Mouse (Mus musculus): ENCODE data around the gene Prkar1b. TPM values are rescaled to one million over a fixed set of nuclear protein-coding genes. Genes with fewer than 3 reads are reported as not detected.
A peak's percentile ranks its signal among the peaks of the same experiment; 100 is the strongest.

The Prkar1b gene
- polyA plus RNA-seq, 1 experiment from 2014 or later, result 9.4 TPM

DNA sequence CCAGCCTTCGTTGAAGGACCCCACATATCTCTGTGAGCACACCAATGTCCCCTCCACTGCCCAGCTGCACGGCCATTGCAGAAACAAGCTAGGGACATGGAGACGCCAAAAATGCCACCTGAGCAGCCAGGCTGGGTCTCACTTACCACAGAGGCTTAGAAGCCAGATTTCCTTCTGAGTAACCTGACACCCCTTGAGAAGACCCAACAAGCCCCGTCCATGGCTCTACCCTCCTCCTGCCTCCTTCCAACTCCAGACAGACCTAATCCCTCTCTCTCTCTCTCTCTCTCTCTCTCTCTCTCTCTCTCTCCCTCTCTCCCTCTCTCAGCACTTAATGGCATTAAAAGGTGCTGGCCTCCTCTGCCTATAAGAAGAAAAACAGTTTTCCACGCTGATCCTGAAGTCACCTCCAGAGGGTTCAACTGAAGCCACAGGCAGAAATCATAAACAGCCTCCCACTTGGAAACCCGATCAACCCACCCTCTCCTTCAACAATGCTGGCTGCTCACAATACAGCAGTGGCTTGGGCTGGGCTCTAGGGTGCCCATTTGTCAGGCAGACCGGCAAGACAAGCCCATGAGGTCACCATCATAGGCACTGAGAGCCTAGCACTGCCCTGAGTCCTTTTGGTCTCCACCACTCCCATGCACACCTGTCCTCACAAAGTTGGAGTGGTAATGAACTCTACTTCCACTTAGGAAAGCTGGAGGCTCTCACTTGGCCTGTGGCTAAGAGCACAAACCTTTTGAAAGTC, 82.8 kb downstream of the Prkar1b start:
- H3K27ac ChIP-seq (replicated peaks), result no peak overlapping the region
- no peak overlapping the region for H3K4me3 ChIP-seq
- DNase-seq (ENCODE audit: low spot score), result no peak
- H3K9me3 ChIP-seq (replicated peaks), result no peaks in the 10 kb centered on the region
- H3K27me3 ChIP-seq (ENCODE audit: low read depth, poor library complexity, severe bottlenecking), result no peaks in the 10 kb centered on the region
- no peaks in the 10 kb centered on the region for H3K36me3 ChIP-seq
- WGBS, result 62% methylated on average over 7 of the region's 7 CpGs
- peaks cover 3% of the 10 kb centered on the region; the same call in 1 of the 2 replicates for H3K4me1 ChIP-seq

DNA sequence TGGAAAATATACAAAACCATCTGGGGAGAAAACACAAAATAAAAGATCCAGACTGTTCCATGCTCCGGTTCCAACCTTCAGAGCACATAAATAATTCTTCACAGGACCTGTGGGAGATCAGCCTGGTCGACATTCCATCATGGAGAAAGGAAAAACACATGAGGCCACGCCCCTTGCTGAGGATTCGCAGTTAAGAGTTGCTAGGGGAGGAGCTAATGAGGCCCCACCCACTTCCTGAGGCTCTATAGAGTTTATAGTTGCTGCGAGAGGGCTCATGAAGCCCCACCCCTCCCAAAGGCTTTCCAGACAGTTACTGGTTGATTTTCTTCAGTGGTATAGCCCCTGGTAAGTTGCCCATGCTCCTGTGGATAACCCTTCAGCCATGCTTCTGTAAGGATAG, 85.2 kb downstream of the Prkar1b start:
- Histone ChIP-seq H3K4me1 (peaks cover 3% of the 10 kb centered on the region; the same call in 1 of the 2 replicates), H3K36me3 (no peaks in the 10 kb centered on the region), H3K27me3 (ENCODE audit: low read depth, poor library complexity, severe bottlenecking) (no peaks in the 10 kb centered on the region), H3K27ac (replicated peaks) (no peak overlapping the region), H3K9me3 (replicated peaks) (no peaks in the 10 kb centered on the region), H3K4me3 (no peak overlapping the region)
- no peak for DNase-seq (ENCODE audit: low spot score)
- WGBS, result 68% methylated on average over 5 of the region's 5 CpGs

DNA sequence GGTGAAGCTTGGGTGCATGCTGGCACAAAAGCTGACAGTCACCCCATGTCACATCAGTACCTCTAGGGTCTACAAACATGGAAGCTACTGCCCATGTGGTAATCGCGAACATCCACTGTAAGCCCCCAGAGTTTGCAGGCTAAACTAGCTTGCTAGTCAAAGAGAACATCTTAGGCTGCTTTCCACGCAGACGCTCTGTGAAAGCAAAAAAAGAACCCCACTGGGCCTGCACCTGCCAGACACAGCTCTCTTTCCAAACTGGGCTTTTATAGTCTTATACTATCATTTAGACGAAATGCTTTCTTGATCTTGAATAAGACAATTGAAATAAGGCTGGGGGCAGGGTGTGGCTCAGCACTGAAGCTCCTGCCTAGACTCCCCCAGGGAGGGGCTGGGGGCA, 88.1 kb downstream of the Prkar1b start:
- no peak overlapping the region for H3K4me3 ChIP-seq
- H3K36me3 ChIP-seq, result no peaks in the 10 kb centered on the region
- DNase-seq (ENCODE audit: low spot score), result no peak
- no peak overlapping the region for H3K27ac ChIP-seq (replicated peaks)
- H3K9me3 ChIP-seq (replicated peaks), result no peaks in the 10 kb centered on the region
- WGBS, result 84% methylated on average over 5 of the region's 5 CpGs
- peaks cover 1% of the 10 kb centered on the region for H3K4me1 ChIP-seq
- 0 out of 2 replicates have a peak, but pooled peaks cover 6% of the 10 kb centered on the region for H3K27me3 ChIP-seq (ENCODE audit: low read depth, poor library complexity, severe bottlenecking)

DNA sequence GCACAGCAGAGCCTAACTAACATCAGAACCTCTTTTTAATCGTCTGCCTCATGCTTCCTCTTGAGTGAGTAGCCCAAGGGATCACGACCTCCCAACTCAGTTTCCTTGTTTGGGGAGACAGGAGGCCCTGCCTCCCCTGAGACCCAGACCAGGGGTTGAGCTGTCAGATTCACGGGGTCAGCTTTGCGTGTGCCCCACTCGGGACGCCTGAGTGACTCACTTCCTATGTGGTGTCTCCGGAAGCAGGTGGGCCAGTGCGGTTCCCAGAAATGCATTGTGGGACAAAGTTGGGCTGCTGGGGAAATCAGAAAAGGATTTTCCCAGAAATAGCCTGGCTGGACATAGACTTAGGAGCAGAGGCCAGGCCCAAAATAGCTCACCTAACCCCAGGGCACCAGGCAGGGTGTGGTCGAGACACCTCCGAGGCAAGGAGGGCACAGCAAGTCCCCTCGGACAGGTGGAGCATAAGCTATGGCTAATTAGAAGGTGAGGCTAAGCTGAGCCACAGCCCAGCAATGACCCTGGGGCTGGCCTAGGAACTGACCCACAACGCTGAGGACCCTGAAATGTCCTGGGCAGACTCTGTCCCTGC, 89.2 kb downstream of the Prkar1b start:
- H3K36me3 ChIP-seq, result no peaks in the 10 kb centered on the region
- H3K9me3 ChIP-seq (replicated peaks), result no peaks in the 10 kb centered on the region
- H3K4me1 ChIP-seq, result peaks cover 7% of the 10 kb centered on the region
- H3K27me3 ChIP-seq (ENCODE audit: low read depth, poor library complexity, severe bottlenecking), result 0 out of 2 replicates have a peak, but pooled peaks cover 6% of the 10 kb centered on the region
- no peak overlapping the region for H3K27ac ChIP-seq (replicated peaks)
- H3K4me3 ChIP-seq, result no peak overlapping the region
- DNase-seq (ENCODE audit: low spot score), result no peak
- WGBS, result 81% methylated on average over 12 of the region's 12 CpGs

DNA sequence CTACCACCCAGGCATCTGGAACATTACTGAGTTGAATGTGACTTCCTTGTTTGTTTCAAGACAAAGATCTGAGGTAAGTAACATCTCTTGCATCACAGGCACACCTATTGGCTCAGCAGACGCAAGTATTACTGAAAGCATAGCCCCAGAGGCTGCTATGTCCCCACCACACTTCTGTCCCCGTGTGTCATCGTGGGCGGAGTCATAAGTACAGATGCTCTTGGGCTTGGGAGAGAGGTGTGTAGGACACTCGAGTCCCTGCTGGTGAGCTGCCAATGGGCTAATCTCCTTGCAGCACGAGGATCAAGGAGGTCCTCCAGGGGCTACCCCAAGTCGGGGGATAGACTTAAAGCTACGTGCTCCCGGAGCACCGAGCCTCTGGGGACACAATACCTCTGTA, 96.6 kb downstream of the Prkar1b start:
- DNase-seq (ENCODE audit: low spot score), result no peak
- WGBS, result 87% methylated on average over 10 of the region's 10 CpGs
- no peaks in the 10 kb centered on the region for H3K36me3 ChIP-seq
- peaks cover 7% of the 10 kb centered on the region for H3K4me1 ChIP-seq
- H3K27ac ChIP-seq (replicated peaks), result no peak overlapping the region
- H3K4me3 ChIP-seq, result no peak overlapping the region
- 0 out of 2 replicates have a peak, but pooled peaks cover 6% of the 10 kb centered on the region for H3K27me3 ChIP-seq (ENCODE audit: low read depth, poor library complexity, severe bottlenecking)
- H3K9me3 ChIP-seq (replicated peaks), result no peaks in the 10 kb centered on the region

DNA sequence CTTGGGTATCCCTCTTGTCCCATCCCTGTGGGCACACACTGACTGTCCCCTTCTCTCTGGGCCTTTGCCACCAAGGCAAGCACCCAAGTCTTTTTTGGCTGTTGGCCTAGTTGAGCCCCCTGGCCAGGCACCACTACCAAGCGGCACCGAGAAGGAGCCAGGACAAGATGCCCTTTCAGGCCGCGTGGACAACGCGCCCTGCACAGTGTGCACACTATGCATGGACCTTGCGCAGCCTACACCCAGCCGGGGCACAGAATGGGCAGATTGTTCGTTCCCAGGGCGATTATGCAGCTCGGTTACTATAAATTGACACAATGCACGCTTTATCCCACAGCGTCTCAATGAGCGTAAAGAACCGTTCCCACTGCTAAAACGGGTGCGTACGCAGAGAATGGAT, 98.5 kb downstream of the Prkar1b start:
- Histone ChIP-seq H3K4me3 (no peak overlapping the region), H3K27me3 (ENCODE audit: low read depth, poor library complexity, severe bottlenecking) (no peaks in the 10 kb centered on the region), H3K36me3 (no peaks in the 10 kb centered on the region), H3K27ac (replicated peaks) (no peak overlapping the region), H3K9me3 (replicated peaks) (no peaks in the 10 kb centered on the region), H3K4me1 (peaks cover 9% of the 10 kb centered on the region; the same call in 1 of the 2 replicates)
- no peak for DNase-seq (ENCODE audit: low spot score)
- WGBS, result 93% methylated on average over 18 of the region's 18 CpGs

DNA sequence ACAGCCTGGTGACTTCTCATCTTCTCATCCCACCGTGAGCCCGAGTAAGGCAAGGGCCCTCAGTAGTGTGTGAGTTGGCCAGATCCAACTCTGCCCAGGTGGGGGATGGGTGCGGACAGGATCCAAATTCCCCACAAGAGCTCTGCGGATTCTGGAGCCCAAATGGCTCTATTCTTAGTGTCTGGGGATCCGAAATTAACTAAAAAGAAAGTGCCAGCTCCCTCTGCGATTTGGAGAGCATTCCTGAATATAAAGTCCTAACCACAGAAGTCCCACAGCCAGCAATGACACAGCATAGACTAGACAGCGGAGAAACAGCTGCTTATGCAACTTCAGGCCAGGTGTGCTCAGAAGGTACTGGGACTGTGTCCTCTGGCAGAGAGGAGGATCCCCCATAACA, 100.4 kb downstream of the Prkar1b start:
- Histone ChIP-seq H3K4me3 (no peak overlapping the region), H3K27me3 (ENCODE audit: low read depth, poor library complexity, severe bottlenecking) (no peaks in the 10 kb centered on the region), H3K4me1 (0 out of 2 replicates have a peak, but pooled peaks cover 7% of the 10 kb centered on the region), H3K27ac (replicated peaks) (no peak overlapping the region), H3K9me3 (replicated peaks) (no peaks in the 10 kb centered on the region), H3K36me3 (no peaks in the 10 kb centered on the region)
- WGBS, result 85% methylated on average over 7 of the region's 7 CpGs
- DNase-seq (ENCODE audit: low spot score), result no peak

DNA sequence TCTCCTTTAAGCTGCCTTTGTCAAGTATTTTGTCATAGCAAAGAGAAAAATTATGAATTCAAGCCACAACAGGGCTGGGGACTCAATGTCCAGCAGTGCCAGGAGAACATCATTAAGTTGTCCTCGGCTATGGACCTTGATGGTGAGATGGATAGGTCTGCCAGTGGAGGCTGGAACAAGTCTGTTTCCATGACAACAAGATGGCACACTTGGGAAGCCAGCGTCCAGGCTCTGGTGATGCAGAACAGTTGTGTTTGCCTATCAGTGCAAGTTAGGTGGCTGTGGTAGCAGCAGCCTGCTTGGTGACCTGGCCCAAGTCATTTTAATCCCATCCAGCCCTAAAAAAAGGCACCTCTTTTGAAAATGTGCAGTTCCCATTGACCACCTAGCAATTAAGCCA, 102.6 kb downstream of the Prkar1b start:
- DNase-seq (ENCODE audit: low spot score), result no peak
- H3K36me3 ChIP-seq, result no peaks in the 10 kb centered on the region
- H3K4me3 ChIP-seq, result no peak overlapping the region
- H3K4me1 ChIP-seq, result 0 out of 2 replicates have a peak, but pooled peaks cover 7% of the 10 kb centered on the region
- 69% methylated on average over 2 of the region's 2 CpGs for WGBS
- no peaks in the 10 kb centered on the region for H3K27me3 ChIP-seq (ENCODE audit: low read depth, poor library complexity, severe bottlenecking)
- H3K9me3 ChIP-seq (replicated peaks), result no peaks in the 10 kb centered on the region
- H3K27ac ChIP-seq (replicated peaks), result no peak overlapping the region

DNA sequence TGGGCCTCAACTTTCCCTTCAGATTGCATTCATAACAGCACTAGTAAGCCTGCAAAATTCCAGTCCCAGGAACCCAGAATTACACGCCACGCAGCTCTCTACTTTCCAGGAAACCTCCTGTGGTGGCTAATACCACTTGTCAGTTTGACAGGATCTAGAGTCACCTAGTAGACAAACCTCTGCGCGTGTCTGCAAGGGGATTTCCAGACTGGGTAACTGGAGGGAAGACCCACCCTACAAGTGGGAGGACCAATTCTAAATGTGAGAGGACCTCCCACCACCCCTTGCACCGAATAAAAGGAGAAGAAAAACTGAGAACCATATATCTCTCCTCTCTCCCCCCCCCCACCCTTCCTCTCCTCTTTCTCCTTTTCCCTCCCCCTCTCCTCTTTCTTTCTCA, 103.2 kb downstream of the Prkar1b start:
- no peaks in the 10 kb centered on the region for H3K36me3 ChIP-seq
- no peaks in the 10 kb centered on the region for H3K9me3 ChIP-seq (replicated peaks)
- WGBS, result 80% methylated on average over 5 of the region's 5 CpGs

DNA sequence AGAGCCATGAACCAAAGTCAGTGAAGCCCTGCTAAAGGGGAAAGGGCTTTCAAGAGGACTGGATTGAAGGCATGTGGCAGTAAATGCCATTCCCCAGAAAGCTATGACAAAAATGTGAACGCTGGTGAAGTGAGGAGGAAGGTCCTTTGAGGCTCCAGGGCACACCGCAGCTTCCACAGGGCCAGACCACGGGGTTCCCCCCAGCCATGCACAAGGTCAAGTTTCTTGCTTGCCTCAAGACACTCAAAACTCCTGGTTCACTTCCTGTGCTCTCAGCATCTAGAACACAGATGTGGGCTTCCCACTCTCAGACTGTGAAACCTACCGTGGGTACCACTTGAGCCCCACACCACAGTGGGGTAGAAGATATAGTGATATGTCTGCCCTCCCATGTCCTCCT, 106.3 kb downstream of the Prkar1b start:
- 82% methylated on average over 4 of the region's 4 CpGs for WGBS
- no peak overlapping the region for H3K4me3 ChIP-seq
- H3K4me1 ChIP-seq, result 0 out of 2 replicates have a peak, but pooled peaks cover 7% of the 10 kb centered on the region
- no peaks in the 10 kb centered on the region for H3K27me3 ChIP-seq (ENCODE audit: low read depth, poor library complexity, severe bottlenecking)
- H3K27ac ChIP-seq (replicated peaks), result no peak overlapping the region
- H3K9me3 ChIP-seq (replicated peaks), result no peaks in the 10 kb centered on the region
- no peaks in the 10 kb centered on the region for H3K36me3 ChIP-seq
- DNase-seq (ENCODE audit: low spot score), result no peak

More for the DNA sequence above, 103.2 kb downstream of the Prkar1b start:
- Histone ChIP-seq H3K4me1 (0 out of 2 replicates have a peak, but pooled peaks cover 7% of the 10 kb centered on the region), H3K27ac (replicated peaks) (no peak overlapping the region), H3K4me3 (no peak overlapping the region), H3K27me3 (ENCODE audit: low read depth, poor library complexity, severe bottlenecking) (no peaks in the 10 kb centered on the region)
- DNase-seq (ENCODE audit: low spot score), result no peak

DNA sequence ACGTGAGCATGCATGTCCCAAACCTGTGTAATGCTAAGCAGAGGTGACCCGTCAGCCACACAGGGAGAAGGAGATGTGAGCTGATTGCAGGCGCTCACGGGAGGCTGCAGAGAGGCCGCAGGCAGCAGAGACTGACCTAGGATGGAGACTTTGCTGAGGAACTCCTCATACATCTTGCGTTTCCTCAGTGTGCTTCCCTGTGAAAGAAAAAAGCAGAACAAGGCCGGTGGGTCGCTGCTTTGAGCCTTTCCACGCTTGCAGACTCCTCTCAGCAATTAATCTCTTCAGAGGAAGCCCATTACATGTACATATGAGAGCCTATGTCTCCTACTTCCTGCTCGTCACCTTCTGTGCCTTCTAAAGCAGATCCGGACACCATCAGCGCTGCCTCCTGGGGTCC, 107.5 kb downstream of the Prkar1b start:
- whole genome bisulfite sequencing, result 82% methylated on average over 12 of the region's 12 CpGs
- Histone ChIP-seq H3K36me3 (no peaks in the 10 kb centered on the region), H3K27ac (replicated peaks) (no peak overlapping the region), H3K4me3 (no peak overlapping the region), H3K9me3 (replicated peaks) (no peaks in the 10 kb centered on the region), H3K4me1 (0 out of 2 replicates have a peak, but pooled peaks cover 3% of the 10 kb centered on the region), H3K27me3 (ENCODE audit: low read depth, poor library complexity, severe bottlenecking) (no peaks in the 10 kb centered on the region)
- DNase-seq (ENCODE audit: low spot score), result no peak

DNA sequence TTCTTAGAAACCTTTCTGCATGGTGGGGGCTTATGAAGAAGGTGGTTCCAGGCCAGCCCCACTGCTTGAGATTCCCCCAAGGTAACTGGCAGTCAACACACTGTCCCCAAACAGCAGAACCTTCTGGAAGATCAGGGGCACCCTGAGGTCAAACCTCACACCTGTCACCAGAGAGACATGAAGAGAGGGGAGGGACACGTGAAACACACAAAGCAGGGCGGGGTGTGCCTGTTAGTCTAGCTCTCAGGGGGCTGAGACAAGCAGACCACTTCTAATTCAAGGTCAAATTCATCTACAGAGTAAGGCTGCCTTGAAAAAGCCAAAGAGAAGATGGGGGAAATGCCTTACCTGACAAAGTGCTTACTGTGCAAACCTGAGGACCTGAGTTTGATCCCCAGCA, 114.6 kb downstream of the Prkar1b start:
- Histone ChIP-seq H3K4me1 (peaks cover 27% of the 10 kb centered on the region), H3K4me3 (no peak overlapping the region), H3K27ac (replicated peaks) (no peak overlapping the region), H3K27me3 (ENCODE audit: low read depth, poor library complexity, severe bottlenecking) (no peaks in the 10 kb centered on the region), H3K9me3 (replicated peaks) (no peaks in the 10 kb centered on the region), H3K36me3 (no peaks in the 10 kb centered on the region)
- DNase-seq (ENCODE audit: low spot score), result no peak
- 88% methylated on average over 2 of the region's 2 CpGs for WGBS

DNA sequence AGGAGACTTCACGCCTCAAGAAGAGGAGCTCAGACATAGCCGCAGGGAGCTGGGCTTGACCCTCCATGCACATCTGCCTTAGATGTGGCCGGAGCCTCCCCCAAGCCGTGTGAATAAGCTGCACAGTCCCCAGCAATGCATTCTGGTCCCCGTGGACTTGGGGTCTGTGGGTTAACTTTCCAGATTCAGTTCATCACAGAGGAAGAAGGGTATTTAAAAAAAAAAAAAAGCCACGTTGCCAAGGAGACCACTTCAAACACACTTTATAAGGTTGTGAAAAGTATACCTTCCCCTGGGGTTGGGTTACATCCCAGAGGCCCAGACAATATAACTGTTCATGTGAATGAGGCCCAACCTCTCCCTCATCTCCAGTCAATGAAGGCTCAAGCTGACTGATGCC, 115.1 kb downstream of the Prkar1b start:
- Histone ChIP-seq H3K4me3 (no peak overlapping the region), H3K27ac (replicated peaks) (0 out of 2 replicates have a peak overlapping the region, but pooled peaks have one; percentile 64), H3K36me3 (no peaks in the 10 kb centered on the region), H3K27me3 (ENCODE audit: low read depth, poor library complexity, severe bottlenecking) (no peaks in the 10 kb centered on the region), H3K9me3 (replicated peaks) (no peaks in the 10 kb centered on the region), H3K4me1 (peaks cover 27% of the 10 kb centered on the region)
- no peak for DNase-seq (ENCODE audit: low spot score)
- 59% methylated on average over 6 of the region's 6 CpGs for WGBS

Data from midbrain, embryonic 10.5 days (tissue).